Mouse (Mus musculus): ENCODE results near the gene Cdk10.
A peak's percentile ranks its signal among the peaks of the same experiment; 100 is the strongest.
"Not testable (repeated sequence)": the region's sequence is repeated elsewhere in the genome, so short reads cannot be mapped to it uniquely, and the experiment has no call there.

Gene Cdk10

DNA sequence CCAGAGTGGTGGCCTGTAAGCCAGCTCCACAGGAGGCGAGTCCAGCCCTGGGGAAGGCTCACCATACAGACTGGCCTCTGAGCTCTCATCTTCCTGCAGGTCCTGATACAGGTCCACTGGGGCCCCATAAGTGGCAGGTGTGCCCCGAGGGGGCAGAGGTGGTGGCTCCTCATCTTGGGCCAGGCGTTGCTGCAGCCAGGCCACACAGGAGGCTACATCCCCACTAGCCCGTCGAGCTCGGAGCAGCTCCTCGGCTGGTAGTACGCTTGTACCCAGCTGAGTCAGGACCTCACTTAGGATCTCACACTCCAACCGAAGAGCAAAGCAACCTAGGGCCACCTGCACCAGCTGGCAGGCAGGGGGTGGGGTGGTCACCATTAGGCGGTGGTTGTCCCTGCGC is 9.1 kb downstream of the Cdk10 start:
- DNase-seq: no peak

DNA sequence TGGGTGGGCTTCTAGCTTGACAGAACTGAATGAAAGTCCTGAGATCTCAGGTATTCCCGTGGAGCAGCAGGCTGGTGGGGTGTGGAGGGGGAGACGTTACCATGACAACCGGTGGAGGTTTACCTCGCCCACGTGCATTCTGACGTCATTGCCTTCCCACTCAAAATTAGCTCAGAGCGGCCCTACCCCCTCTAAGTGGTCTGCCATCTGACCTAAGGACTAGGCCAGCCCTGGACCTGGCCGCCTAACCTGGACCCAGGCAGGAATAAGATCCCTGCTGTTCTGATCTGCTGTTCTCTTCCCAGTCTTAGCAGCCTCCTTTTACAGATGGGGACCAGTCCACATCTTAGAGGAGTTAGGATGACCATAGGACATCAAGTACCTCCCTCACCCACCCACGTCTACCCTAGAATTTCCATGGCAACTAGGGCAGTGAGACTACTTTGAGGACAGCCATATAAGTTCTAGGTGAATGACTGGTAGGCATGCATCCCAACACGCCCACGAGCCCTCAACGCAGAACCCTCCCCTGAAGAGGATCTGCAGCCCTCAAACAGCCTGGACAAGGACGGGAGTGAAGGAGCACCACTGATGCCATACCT is 10.4 kb downstream of the Cdk10 start:
- DNase-seq: peak; percentile 76

DNA sequence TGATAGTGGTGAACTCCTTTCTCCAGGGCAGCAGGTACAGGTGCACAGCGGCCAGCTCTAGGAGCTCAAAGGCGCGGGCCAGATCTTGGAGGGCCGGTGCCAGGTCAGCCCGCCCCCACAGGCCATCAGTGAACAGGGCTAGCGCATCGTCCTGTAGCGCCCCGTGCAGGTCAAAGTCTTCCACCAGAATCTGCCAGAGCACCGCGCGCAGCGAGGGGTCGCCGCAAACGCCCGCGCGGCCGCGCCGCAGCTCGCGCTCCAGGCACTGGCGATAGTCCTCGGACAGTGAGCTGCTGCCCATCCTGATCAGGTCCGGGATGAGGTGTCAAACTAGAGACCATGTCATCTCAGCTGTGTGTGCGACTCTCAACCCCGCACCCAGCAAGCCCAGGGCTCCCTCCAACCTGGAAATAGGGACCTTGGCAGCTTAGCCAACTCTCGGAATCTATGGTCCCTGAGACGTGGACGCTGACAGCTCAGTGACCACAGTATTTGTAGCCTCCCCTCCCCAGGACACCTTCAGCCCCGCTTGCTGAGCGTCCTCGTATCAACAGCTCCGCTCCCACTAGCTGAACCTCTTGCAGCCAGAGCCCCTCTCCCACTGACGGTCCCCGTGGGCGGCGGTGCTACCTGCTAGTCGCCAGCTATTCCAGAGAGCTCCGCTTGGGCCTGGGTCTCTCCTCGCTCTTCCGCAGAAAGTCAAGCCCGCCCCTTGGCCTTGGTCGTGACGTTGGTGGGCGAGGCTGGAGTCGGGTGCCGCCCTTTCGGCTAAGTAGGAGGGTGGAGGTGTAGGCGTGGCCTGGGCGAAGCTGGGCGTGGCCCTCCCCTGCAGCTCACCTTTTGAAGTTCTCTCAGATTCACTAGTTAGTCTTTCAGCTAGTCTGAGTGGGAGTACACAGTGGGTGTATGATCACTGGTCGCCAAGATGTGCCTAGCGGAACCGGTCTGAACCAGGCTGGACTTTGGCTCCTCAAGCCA is 11.2 kb downstream of the Cdk10 start, which contains the start of gene Spata2l:
Spata2l (minus strand) TSS at position 714 of the 978 bp plus-strand sequence.
- peak; percentile 83 for DNase-seq

DNA sequence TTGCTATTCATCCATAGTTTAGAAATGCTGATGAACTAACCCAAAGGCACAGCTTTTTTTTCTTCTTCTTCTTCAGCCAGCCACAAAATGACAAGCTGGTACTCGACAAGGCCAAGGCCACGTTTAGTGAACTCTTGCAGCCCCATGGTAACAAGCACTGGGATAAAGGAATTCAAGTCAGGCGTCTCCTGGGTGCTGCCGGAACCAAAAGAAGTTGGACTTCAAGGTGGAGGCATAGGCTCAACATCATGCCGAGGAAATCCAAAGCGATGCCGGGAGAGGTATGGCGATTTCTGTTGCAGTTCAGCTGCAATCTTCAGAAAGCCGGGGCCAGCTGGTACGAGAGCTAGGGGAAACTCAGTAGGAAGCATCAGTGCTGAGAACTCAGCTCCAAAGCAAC is 14.8 kb downstream of the Cdk10 start:
- no peak for DNase-seq

DNA sequence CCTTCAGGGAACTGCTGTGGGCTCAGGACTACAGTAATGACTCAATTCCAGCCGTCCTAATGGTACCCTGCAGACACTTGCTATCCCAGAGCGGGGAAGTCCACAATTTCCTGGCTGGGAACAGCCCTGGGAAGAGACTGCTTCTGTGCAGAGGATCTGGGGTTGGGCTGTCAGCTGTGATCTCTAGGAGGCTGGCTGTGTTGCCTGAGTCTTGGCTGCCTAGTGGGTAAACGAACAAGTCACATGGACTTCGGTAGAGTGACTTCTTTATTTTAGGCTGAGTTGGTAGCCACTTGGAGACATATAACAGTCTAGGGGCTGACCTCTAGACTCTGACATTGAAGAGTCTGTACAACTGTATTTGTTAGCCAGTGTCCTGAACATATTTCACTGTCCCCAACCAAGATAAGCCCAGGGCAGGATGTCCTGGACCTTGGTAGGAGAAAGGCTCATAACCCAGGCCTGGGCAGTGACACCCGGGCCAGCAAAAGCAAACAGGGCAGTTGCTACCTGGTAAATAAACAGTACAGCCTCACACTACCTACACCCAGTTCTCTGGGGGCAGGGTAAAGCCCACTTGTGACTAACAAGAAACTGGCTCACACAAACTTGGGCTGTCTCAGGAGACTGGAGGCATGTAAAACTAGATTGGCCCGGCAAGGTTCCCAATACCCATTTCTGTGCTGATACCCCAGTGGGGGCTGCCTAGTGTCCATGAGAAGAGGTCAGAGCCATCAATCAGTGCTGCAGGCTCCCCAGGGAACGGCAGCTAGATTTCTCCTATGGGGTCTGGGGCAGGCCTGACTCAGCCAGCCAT is 17.7 kb downstream of the Cdk10 start:
- DNase-seq: no peak

DNA sequence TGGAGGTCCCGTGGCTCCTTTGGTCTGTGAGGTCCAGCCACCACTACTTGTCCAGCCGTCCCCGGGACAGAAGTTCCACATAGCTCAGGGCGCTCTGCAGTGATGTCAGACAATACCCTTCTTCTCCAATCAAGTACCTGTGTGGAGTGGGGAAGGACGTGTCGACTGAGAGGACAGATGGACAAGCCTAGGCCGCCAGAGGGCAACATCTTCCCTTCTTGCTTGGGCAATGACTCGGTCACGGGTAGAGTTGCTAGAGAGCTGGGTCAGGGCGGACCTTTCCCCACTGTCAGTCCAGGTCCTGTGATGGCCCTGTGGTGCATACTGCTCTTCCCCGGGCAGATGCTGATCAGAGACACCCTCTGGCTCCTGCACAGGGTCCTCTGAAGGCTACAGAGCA is 18.4 kb downstream of the Cdk10 start:
- no peak for DNase-seq

DNA sequence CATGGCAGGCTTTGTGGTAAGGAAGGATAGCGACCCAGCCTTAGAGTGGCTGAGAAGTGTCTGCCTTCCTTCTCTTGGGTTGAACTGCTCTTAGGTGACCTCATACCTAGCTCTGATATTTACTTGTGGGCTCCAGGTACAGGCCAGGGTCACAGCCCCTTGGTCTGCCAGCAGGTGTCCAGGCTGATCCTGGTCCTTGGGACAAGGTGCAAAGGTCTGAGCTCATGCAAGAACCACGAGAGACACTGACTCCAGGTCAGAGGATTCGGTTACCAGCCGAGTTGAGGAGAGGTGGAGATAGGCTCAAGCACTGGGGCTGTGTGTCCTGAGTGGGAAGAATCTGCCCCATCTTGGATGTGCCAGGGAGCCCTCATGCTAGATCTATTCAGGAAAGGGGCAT is 19.7 kb downstream of the Cdk10 start:
- DNase-seq: no peak

DNA sequence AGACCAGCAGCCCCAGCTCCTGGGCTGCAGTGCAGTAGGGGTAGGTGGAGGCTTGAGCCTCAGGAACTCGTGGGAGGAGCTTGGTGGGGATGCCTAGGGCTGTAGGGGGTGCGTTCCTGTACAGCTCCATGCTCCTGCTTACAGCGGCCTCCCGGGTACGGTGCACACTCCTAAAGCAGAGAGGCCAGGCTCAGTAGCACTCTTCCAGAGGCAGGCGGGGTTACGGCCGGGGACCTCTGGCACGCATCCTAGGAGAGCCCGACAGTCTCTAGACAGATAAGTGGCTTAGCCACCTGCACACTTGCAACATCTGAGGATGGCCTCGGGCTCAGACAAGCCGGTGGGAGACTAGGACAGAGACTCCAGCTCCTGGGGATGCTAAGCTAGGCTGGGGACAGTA is 20.9 kb downstream of the Cdk10 start:
- no peak for DNase-seq

DNA sequence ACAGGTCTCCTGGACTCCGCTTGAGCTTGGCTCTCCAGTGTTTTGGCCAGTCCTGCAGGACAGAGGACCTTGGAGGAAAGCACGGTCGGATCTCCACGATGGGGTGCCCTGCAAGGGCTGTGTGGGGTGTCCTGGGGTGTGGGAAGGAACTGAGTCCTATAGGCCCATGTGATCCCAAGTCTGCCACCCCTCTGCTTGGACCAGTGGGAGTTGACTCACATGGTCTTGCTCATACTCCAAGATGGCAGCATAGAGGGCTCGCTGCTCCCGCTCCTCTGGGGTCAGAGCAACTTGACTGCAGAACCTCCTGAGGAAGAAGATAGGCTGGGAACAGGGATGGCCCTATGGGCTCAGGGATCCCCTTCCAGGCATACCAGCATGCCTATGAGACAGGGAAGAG is 23.1 kb downstream of the Cdk10 start:
- no peak for DNase-seq

DNA sequence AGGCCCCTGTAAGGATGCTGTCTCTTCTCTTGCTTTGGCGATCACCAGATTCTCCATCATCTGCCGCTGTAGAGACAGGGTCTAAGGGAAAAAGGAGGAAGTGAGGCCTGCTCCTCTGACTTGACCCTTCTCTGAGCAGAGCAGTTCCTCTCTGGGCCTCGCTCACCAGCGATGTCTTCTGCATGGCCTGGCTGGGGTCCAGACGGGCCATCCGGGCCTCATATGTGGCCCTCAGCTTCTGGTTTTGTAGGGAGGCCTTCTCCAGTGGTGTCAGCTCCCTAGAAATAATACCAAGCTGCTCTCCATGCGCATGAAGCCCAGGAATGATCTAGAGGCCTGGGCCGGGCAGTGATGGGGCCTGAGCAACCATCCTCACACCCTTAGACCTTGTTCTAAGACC is 24.0 kb downstream of the Cdk10 start:
- no peak for DNase-seq

DNA sequence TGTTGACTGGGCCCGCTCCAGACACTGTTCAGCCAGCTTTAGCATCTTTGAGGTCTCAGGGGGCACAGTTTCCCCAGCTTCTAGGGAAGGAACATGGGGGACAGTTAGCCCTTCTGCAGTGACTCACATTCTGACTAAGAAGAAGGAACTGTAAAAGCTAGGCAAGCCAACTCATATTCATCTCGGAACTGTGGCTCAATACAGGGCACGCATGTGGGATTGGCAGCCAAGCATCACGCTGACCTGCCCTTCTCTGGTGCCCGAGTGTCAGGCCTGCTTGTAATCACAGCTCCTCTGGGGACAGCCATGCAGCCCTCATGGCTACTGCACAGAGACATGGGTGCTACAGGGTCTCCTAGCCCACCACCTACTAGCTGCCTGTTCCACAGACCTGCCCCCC is 26.3 kb downstream of the Cdk10 start:
- no peak for DNase-seq

DNA sequence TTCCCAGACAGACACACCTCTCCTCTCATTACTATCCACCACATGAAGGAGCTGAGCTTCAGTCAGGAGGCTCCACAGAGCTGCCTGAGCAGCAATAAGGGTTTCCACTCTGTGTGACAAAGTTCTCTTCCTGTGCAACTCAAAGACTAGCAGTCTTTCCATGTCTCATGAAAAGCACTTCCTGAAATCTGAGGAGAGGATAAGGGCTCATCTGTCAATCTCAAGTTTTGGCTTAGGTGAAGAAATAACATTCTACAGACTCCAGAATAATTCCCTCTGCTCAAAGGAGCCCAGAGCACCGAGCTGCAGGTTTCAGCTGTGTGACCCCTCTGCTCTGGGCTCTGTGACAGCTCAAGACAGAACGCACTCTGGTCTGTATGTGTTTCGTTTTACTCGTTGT is 28.3 kb downstream of the Cdk10 start:
- DNase-seq: no peak

DNA sequence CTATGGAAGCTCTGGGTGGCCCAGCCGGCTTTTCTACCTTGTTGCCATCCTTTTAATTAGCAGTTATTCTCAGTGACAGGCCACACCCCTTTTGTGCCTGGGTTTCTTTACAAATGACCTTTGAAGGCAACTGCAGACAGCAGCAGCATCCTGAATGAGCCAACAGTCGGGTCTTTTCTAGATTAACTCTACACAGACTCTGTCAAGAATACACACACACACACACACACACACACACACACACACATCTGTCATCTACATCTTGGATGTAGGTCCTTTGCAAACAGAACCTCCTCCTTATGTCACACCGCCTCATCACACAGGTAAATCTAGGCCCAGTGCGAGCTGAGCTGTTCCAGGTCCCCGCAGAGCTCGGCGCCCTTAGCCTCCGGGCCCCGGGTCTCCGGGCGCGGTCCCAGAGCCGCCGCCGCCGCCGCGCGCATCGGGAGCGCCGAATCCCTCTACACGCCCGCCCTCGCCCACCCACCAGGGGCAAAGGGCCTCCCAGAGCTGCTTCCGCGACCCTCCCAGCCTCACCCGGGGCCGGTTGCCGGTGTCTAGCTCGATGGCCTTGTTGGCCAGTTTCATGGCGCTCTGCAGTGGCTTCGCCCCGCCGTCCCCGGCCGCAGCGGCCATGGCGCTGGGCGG is 28.9 kb downstream of the Cdk10 start:
- no peak for DNase-seq

DNA sequence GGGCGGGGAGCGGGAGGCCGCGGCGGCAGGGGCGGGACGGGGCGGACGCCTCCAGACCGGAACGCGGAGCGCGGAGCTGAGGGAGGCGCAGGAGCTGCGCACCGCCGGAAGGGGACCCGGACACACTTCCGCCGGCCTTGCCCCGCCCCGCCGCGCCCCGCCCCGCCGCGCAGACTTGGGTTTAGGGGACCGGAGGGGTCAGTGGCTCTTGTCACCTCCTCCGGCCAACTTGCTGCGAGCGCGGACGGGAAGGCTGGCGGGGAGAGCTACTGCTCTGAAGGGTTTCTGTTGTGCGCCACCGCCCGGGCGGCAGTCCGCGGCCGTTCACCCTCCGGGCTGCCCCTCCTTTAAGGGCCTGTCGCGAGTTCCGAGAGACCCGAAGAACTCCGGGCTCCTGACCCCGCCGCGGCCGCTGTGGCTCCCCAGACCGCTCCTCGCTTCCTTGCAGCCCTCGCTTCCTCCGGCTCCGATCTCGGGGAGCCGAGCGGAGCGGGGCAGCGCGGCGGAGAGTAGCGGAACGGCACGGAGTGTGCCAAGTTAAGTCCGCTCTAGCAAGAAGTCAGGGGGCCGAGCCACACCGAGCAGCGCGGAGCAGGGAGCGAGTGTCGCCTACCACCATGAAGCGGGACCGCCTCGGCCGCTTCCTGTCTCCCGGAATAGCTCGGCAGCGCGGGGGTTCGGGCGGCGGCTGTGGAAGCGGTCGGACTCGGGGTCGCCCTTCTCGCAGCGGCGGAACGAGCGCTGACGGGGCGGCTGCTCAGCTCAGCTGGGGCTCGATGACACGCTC is 29.6 kb downstream of the Cdk10 start, which contains the start of the genes Zfp276 and Vps9d1:
Zfp276 (plus strand) TSS at position 97 of the 787 bp plus-strand sequence.
Vps9d1 (minus strand) TSS at position 250 of the 787 bp plus-strand sequence.
- peak; percentile 88 for DNase-seq

DNA sequence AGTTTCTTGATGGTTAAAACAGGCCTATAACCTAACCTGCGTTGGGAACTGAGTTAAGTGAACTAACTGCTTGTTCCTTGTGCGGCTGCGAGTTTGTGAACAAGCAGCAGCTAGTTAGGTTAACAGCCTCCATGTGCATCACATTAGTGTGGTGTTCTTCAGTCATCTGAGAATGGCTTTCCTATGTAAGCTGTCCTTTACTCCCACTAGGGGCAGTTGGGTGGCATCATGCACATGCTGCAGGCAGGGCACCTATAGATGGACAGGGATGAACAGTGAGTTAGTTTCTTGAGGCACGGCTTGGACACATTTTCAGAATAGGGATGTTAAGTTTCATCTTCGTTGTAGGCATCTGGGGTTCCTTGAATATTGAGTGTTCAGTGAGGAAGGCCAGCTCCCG is 30.5 kb downstream of the Cdk10 start:
- no peak for DNase-seq

DNA sequence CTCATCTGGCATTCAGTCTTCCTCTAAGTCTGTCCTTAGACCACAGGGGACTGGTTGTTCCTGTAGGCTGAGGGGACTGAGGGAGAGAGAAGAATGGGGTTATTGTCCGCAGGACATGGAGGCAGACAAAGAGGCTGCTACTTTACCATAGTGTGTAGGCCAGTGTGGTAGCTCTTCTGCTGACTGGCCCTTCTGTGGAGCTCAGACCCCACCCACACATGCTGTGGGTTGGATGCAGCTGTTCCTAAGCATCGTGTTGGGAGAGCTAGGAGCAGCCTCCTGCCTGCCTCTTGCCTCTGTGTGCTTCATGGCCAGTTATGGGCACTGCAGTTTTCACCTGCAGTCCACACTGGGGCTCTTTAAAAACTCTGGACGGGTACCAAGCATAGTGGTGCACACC is 32.5 kb downstream of the Cdk10 start:
- no peak for DNase-seq

DNA sequence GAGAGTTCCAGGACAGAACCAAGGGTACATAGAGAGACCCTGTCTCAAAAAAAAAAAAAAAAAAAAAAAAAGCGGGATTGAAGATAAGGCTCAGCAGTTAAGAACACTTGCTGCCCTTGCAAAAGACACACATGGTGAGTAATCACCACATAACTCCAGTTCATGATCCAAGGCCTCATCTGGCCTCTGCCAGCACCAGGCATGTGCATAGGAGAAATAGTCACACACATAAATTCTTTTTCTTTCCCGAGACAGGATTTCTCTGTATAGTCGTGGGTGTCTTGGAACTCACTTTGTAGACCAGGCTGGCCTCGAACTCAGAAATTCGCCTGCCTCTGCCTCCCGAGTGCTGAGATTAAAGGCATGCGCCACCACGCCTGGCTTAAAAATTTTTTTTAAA is 33.0 kb downstream of the Cdk10 start:
- not testable (repeated sequence) for DNase-seq

DNA sequence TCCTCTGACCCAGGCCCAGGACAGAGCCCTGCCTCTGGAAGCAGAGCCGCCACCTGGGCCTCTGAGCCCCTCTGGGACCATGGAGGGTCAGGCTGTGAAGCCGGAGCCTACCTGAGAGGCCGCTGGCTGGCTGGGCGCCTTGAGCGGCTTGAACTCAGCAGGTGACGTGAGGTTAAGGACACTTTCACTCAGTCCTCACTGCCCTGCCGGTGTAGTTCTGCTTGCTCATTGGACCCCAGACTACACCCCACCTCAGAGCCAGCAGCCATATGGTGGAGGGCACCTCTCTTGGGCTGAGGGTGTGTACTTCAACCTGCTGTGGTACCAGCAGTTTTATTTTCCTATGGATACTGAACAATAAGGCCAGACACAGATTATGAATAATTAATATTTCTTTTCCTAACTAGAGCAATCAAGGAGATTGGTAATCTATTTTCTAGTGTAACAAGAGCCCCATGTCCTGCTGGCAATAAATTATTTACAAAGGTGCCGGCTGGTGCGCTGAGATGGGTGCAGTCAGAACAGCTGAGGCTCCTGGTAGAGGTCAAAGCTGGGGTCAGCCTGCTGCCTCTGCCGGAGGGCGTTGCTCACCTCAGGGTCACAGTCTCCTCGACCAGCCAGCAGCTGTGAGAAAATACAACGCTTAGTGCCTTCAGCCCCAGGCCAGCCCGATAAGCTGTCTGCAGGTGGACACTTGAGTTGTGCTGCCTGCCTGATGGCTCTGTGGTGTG is 43.4 kb downstream of the Cdk10 start:
- DNase-seq: no peak

DNA sequence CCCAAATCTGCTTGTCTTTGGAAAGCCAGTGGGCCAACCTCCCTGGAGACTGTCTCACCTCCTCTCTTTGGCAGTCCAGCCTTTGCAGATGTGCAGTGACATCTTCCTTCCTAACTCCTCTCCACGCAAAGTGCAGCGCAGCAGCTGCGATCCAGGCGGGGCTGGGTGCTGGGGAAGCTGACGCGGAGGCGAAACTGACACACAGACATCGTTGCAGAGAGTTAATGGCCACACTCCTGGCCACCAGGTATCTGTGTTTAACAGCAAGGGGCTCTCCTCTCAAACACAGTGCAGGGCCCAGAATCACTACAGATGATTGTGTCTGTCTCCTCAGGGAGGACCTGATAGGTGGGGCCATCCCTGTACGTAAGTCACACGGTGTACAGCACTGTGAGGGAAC is 46.5 kb downstream of the Cdk10 start:
- no peak for DNase-seq

DNA sequence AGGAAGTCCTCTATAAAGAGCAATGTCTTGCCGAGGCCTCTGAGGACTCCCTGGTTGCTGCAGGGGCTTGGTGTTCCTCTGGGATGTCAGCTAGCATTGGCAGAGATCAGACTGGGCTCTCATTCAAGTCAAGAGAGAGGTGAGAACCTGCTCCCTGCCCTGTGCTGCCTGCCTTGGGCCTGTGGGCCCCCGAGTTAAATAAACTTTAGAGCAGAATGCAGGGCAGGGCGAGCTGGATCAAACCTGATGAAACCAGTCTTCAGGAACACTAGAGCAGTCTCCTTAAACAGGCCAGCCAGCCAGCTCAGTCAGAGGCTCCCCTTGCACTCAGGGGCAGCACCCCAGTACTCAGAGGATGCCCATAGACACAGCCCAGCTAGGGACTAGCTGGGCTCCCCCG is 47.3 kb downstream of the Cdk10 start:
- DNase-seq: no peak

DNA sequence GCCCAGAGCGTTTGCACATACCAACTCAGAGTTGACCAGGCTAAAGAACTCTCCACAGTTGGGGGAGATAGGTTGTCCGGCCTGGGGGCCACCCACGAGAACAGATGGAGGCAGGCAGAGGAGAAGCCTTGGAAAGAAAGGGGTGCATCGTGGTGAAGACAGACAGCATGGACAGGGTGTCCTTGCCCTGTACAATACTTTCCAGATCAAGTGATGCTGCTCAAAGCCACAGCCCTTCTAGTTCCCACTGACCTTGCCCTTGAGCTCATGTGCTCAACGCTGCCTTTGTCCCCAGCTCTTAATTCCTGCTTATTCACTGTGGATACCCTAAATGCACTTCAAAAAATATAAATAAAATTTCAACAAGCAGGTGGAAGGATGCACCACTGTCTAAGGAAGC is 49.8 kb downstream of the Cdk10 start:
- DNase-seq: no peak
